Mouse (Mus musculus) kidney, postnatal 0 days (tissue): ENCODE measurements around the gene Shb. TPM values are rescaled to one million over a fixed set of nuclear protein-coding genes. Genes with fewer than 3 reads are reported as not detected.
"Not testable (repeated sequence)": the region's sequence is repeated elsewhere in the genome, so short reads cannot be mapped to it uniquely, and the experiment has no call there.

ENCODE experiments used
- ATAC-seq: fragments of 200-750 bp; cut with Nextera tagmentation; replicated peaks from 2 replicates; pipeline ENCODE4 v1.8.0; 2017; ENCODE audit warnings: low read depth, moderate number of reproducible peaks, moderate TSS enrichment, moderate library complexity; ENCODE audit not compliant: low FRiP score
- DNase-seq: peaks from one replicate; pipeline ENCODE4 v3.0.0-alpha.2; 2016; ENCODE audit warnings: low spot score
- H3K27ac ChIP-seq: fragments of 300-500 bp; sonication (generic); 2 replicates; pipeline ENCODE4 v1.5.1; 2014; ENCODE audit warnings: mild to moderate bottlenecking
- H3K27me3 ChIP-seq: fragments of 300-500 bp; sonication (generic); 2 replicates; pipeline ENCODE4 v1.6.1; 2014; ENCODE audit warnings: low read length, mixed read lengths; ENCODE audit not compliant: insufficient read depth
- H3K36me3 ChIP-seq: fragments of 300-500 bp; sonication (generic); 2 replicates; pipeline ENCODE4 v1.6.1; 2014; ENCODE audit warnings: low read length, mixed read lengths; ENCODE audit not compliant: insufficient read depth
- H3K4me1 ChIP-seq: fragments of 300-500 bp; sonication (generic); replicated peaks from 2 replicates; pipeline ENCODE4 v1.6.1; 2014; ENCODE audit warnings: antibody characterized with exemption, low read length, mixed read lengths; ENCODE audit not compliant: insufficient read depth
- H3K4me2 ChIP-seq: fragments of 300-500 bp; sonication (generic); 2 replicates; pipeline ENCODE4 v1.6.1; 2014; ENCODE audit warnings: mild to moderate bottlenecking, low read length, moderate library complexity, mixed read lengths
- H3K4me3 ChIP-seq: fragments of 300-500 bp; sonication (generic); replicated peaks from 2 replicates; pipeline ENCODE4 v1.5.1; 2014; ENCODE audit warnings: low read depth, low read length
- H3K9ac ChIP-seq: fragments of 300-500 bp; sonication (generic); 2 replicates; pipeline ENCODE4 v1.6.1; 2014; ENCODE audit warnings: low read depth, low read length
- H3K9me3 ChIP-seq: fragments of 300-500 bp; sonication (generic); replicated peaks from 2 replicates; pipeline ENCODE4 v1.6.1; 2016; ENCODE audit warnings: low read length, inconsistent platforms, mixed read lengths
- CTCF ChIP-seq: IDR thresholded peaks from 2 replicates; pipeline ENCODE4 v1.5.1; 2016; ENCODE audit warnings: antibody characterized with exemption, low read depth, mild to moderate bottlenecking, moderate library complexity
- WGBS: fragments of 180-500 bp; shearing (Covaris S2); extraction: QIAGEN DNeasy Blood & Tissue Kit; methylation state at CpG from one replicate; pipeline ENCODE4 v1.1.7; 2014; 5-methylcytosine and 5-hydroxymethylcytosine counted together
- polyA plus RNA-seq: library from polyadenylated mRNA; unstranded; fragments of >200 nt; fragmentation: Nextera tagmentation; extraction: Ambion mirVana; gene quantifications from 2 replicates; pipeline ENCODE4 v1.2.1, GENCODE M21; 2015

Shb gene
- polyA plus RNA-seq, 1 experiment from 2014 or later = 6.6 TPM

DNA sequence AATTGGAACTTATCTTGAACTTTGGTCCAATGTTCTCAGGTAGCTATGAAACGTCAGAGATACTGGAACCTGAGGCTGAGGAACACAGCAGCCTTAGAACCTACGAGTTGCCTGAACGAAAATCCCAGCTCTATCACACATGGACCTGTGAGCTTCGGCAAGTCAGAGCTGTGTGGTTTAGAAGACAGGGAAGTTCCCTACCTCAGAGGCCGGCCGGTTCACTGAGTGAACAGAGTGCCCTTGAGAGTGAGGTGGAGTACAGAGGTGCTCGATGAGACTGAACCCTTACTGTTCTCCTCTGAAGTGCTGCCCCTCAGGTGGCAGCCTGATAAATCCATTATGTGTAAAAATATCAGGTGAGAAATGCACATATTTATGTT, 128.8 kb downstream of the Shb start:
- ATAC-seq (no peak), DNase-seq (no peak)
- H3K4me2 ChIP-seq = no peak overlapping the region
- no peaks in the 10 kb centered on the region for H3K27me3 ChIP-seq
- no peak overlapping the region for H3K4me3 ChIP-seq
- WGBS = 90% methylated on average over 7 of the region's 7 CpGs
- no peaks in the 10 kb centered on the region for H3K9me3 ChIP-seq
- H3K36me3 ChIP-seq = peaks cover 39% of the 10 kb centered on the region
- peaks cover 10% of the 10 kb centered on the region; the same call in 1 of the 2 replicates for H3K4me1 ChIP-seq
- H3K27ac ChIP-seq = no peak overlapping the region
- H3K9ac ChIP-seq = no peak overlapping the region
- no peak for TF ChIP-seq CTCF

DNA sequence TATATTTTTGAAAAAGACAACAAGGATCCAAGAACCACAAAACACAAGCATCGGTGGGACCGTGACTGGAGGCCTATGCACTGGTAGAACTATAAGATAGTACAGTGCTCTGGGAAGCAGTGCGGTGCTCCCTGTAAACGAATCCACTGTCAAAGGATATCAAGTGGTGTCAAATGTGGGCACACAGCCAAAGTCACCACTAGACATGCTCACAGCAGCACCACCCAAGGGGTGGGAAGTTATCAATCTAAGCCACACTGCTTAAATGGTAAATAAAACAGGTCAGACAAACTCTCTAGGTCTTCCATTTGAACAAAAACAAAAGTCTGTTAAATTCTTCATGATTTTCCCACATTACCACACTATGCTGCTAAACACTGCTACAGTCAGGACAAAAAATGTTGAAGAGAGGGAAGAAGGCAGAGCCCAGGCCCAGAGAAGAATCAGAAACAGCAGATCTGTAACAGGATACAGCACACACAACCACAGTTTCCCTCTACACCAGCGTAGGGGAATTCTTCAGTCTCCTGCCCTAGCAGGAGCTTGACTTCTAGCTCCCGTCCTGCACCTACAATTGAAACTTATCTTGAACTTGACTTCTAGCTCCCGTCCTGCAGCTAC, 129.3 kb downstream of the Shb start:
- Histone ChIP-seq H3K4me1 (peaks cover 10% of the 10 kb centered on the region; the same call in 1 of the 2 replicates), H3K27ac (no peak overlapping the region), H3K36me3 (peaks cover 43% of the 10 kb centered on the region), H3K4me2 (no peak overlapping the region), H3K4me3 (no peak overlapping the region), H3K9me3 (no peaks in the 10 kb centered on the region), H3K9ac (no peak overlapping the region), H3K27me3 (no peaks in the 10 kb centered on the region)
- DNase-seq (no peak), ATAC-seq (no peak)
- 66% methylated on average over 7 of the region's 7 CpGs for WGBS
- TF ChIP-seq CTCF = no peak

DNA sequence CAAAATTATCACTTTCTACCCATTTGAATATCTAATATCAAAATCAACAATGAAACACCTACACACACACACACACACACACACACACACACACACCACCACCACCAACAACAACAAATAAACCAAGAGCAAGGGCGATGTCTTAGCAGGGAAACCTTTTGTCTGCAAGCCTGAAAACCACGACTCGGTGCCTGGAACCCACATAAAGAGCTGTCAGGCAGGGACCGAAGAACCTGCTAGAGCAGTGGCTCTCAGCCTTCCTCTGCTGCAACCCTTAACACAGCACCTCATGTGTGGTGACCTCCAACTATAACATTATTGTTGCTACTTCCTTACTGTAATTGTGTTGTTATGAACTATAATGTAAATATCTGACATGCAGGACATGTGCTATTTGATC, 130.0 kb downstream of the Shb start:
- DNase-seq = no peak
- Histone ChIP-seq H3K9ac (no peak overlapping the region), H3K9me3 (no peaks in the 10 kb centered on the region), H3K27ac (no peak overlapping the region), H3K36me3 (peaks cover 44% of the 10 kb centered on the region), H3K27me3 (no peaks in the 10 kb centered on the region), H3K4me1 (peaks cover 7% of the 10 kb centered on the region; the same call in 1 of the 2 replicates), H3K4me3 (no peak overlapping the region), H3K4me2 (no peak overlapping the region)
- ATAC-seq = no peak
- no peak for TF ChIP-seq CTCF
- 93% methylated on average over 4 of the region's 4 CpGs for WGBS

DNA sequence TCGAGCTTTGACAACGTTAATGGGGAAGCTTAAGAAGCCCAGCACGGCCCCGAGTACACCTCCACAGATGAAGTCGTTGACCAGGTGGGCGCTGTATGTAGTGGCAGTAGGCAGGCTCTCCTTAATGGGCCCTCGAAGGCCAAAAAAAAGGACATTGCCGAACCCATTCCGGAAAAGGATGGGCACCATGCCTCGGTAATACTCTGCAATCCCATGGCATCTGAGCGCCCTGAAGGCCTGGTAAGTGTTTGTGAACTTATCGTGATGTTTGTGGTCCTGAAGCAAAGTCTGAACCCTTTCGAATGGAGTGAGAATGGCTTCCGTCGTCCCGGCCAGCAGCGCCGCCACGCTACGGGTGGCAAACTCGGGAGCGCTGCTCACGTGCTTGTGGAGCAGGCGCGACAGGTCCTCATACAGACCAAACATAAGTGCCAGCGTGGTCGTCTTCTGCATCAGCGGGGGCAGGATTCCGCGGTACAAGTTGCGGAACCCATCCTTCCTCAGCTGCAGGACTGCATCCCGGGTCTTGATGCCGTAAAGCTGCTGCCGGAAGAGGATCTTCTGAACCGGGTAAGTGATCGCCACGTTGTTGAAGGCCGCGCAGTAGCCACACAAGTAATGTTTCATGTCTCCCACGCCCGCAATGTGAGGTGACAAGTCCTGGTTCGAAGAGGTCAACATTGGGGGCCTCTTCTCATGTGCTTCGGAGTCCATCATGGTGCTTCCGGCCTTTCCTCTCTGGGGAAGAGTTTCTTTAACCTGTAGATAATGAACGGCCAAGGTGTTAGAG, 132.7 kb downstream of the Shb start:
- no peak for ATAC-seq

DNA sequence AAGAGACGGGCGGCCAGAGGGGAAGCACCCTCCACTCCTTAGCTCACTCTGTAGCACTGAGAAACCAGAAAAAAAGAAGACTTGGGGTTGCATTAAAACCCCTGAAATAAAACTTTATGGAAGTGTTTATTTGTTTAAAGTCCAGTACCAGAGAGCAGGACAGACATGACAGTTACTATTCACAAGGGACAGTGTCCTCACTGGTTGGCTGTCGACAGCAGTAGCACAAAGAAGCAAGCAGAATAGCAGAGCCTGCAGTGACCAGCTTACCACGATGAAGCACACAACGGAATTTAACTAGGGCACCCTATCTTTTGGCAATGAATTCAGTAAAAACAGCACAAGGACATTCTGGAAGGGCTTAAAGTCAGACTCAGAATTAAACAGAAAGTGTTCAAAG, 134.0 kb downstream of the Shb start:
- H3K9me3 ChIP-seq, H3K4me3 ChIP-seq, H3K27me3 ChIP-seq, H3K4me2 ChIP-seq, ATAC-seq, H3K9ac ChIP-seq, H3K4me1 ChIP-seq, DNase-seq, H3K27ac ChIP-seq: not testable (repeated sequence)
- H3K36me3 ChIP-seq = peaks cover 40% of the 10 kb centered on the region
- WGBS = 84% methylated on average over 5 of the region's 5 CpGs

More for the DNA sequence above, 132.7 kb downstream of the Shb start:
- H3K4me1 ChIP-seq = no peaks in the 10 kb centered on the region
- DNase-seq = no peak
- no peak overlapping the region for H3K4me3 ChIP-seq
- no peak for TF ChIP-seq CTCF
- no peaks in the 10 kb centered on the region for H3K27me3 ChIP-seq
- no peak overlapping the region for H3K9ac ChIP-seq
- H3K36me3 ChIP-seq = peaks cover 49% of the 10 kb centered on the region
- H3K9me3 ChIP-seq = no peaks in the 10 kb centered on the region
- no peak overlapping the region for H3K4me2 ChIP-seq
- H3K27ac ChIP-seq = no peak overlapping the region
- 95% methylated on average over 45 of the region's 45 CpGs for WGBS

DNA sequence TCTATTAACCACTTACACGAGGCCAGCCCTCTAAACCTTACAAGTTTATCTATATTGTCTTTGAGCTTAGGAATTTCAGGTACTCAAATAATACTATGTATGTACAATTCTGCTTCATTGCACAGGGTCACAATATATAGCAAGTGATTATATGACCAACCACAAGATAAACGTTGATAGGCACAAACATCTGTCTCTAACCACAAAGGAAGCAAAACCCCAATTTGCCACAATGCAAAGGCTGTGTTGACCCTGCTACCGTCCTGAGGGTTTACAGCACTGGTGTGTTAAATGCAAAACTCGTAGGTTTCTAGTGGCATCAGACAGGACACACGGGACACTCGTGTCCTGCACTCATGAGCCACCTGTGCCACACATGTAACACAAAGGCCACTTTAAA, 136.1 kb downstream of the Shb start:
- not testable (repeated sequence) for H3K9ac ChIP-seq, ATAC-seq, H3K27ac ChIP-seq, DNase-seq, H3K9me3 ChIP-seq, H3K4me1 ChIP-seq, H3K4me3 ChIP-seq, H3K27me3 ChIP-seq, H3K4me2 ChIP-seq
- H3K36me3 ChIP-seq = peaks cover 28% of the 10 kb centered on the region
- WGBS = 86% methylated on average over 5 of the region's 6 CpGs
